Comparison of ENCODE assay signal across 13 mouse cellular contexts in the genomic region with DNA sequence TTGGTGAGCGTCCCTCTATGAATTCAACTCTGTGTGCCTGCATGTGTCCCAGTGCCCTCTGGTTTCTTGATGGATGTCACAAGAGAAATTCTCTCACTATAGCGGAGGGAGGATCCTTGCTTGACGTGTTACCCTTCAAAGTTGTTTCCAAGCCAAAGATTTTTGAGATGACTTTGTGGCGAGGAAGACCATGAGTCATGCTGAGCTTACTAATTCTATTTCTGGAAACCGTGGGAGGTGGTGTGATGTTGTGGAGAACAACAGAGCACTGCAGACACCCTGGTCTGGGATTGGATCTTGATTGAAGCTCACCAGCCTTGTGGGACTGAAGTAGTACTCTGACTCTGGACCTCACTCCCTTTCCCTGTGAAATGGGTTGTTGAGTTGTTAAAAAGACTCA.
A peak's percentile ranks its signal among the peaks of the same experiment; 100 is the strongest.
DNase-seq lines count a peak whose midpoint lies in the region; ATAC-seq lines count a peak whose summit lies in the region.
"Had no signal": no experiment of that assay in that cellular context is flagged by ENCODE, and none has a peak within 500 bp of the region (broad histone marks: within the 10 kb centered on the region; RNA-seq: fewer than 3 reads in every experiment).

No protein-coding gene starts in this region.

- no peaks in the 10 kb centered on the region for H3K27me3 ChIP-seq in midbrain, embryonic 11.5 days (ENCODE audit: control insufficient read depth, insufficient read depth, low read length)
- H3K27me3 ChIP-seq: liver, embryonic 15.5 days; midbrain, embryonic 12.5 days had no signal

- H3K9me3 ChIP-seq in midbrain, embryonic 11.5 days (ENCODE audit: control insufficient read depth, low read length): no peaks in the 10 kb centered on the region
- H3K9me3 ChIP-seq: embryonic facial prominence, embryonic 15.5 days; liver, embryonic 15.5 days; midbrain, embryonic 12.5 days had no signal

- 89% methylated on average over 5 of the region's 5 CpGs for WGBS in midbrain, embryonic 11.5 days

- no peaks in the 10 kb centered on the region for H3K4me1 ChIP-seq in midbrain, embryonic 11.5 days (ENCODE audit: control insufficient read depth, insufficient read depth, low read length)
- H3K4me1 ChIP-seq: midbrain, embryonic 12.5 days had no signal

- no peak overlapping the region for H3K9ac ChIP-seq in midbrain, embryonic 11.5 days (ENCODE audit: low read length)
- H3K9ac ChIP-seq: embryonic facial prominence, embryonic 15.5 days; liver, embryonic 15.5 days; midbrain, embryonic 12.5 days had no signal

- peak; percentile 95 for ATAC-seq in frontal cortex, adult (ENCODE audit: low TSS enrichment)
- no peak for ATAC-seq in midbrain, embryonic 11.5 days (ENCODE audit: low FRiP score)

- no peak overlapping the region for H3K4me3 ChIP-seq in midbrain, embryonic 11.5 days (ENCODE audit: low read depth, low read length)
- H3K4me3 ChIP-seq: embryonic facial prominence, embryonic 15.5 days; liver, embryonic 15.5 days; midbrain, embryonic 12.5 days had no signal

- DNase-seq in frontal cortex, postnatal 10 days (ENCODE audit: low spot score in 2 of 2): no peak
- DNase-seq in 3T3-L1 (ENCODE audit: low read depth, low spot score): peak; percentile 97
- DNase-seq in adipocyte (ENCODE audit: low spot score): peak; percentile 41
- DNase-seq in heart, postnatal 4 days: peak; percentile 33
- no peak for DNase-seq in midbrain, embryonic 11.5 days (ENCODE audit: low spot score, missing footprints)
- no peak for DNase-seq in thymus, postnatal 36 days
- no peak for DNase-seq in urinary bladder, postnatal 4 days (ENCODE audit: low spot score in 2 of 2)
- DNase-seq: cerebellum, adult 9-10 months; kidney, adult 11 months had no signal

- H3K4me2 ChIP-seq in midbrain, embryonic 11.5 days: no peak overlapping the region
- H3K4me2 ChIP-seq: embryonic facial prominence, embryonic 15.5 days; liver, embryonic 15.5 days; midbrain, embryonic 12.5 days had no signal

- H3K27ac ChIP-seq in midbrain, embryonic 11.5 days (ENCODE audit: low read depth, low read length): no peak overlapping the region
- H3K27ac ChIP-seq: embryonic facial prominence, embryonic 15.5 days; liver, embryonic 15.5 days; midbrain, embryonic 12.5 days had no signal

- H3K36me3 ChIP-seq in midbrain, embryonic 11.5 days (ENCODE audit: control insufficient read depth, insufficient read depth, low read length): no peaks in the 10 kb centered on the region
- H3K36me3 ChIP-seq: embryonic facial prominence, embryonic 15.5 days; liver, embryonic 15.5 days; midbrain, embryonic 12.5 days had no signal

Comparison
In these comparisons a context has a peak if more than half of its experiments do, and no peak if none do; other contexts are left out.
1. DNase-seq: peak in 3T3-L1 (single experiment), adipocyte (single experiment) and heart, postnatal 4 days (single experiment); none in frontal cortex, postnatal 10 days (0 of 2), midbrain, embryonic 11.5 days (single experiment), thymus, postnatal 36 days (0 of 2) and urinary bladder, postnatal 4 days (0 of 2).